8 mouse cellular contexts compared by ENCODE assay signal in genomic region chr17:75005281-75005684, GRCm38 (mm10). TPM values are rescaled to one million over a fixed set of nuclear protein-coding genes. Genes with fewer than 3 reads are reported as not detected.
A peak's percentile ranks its signal among the peaks of the same experiment; 100 is the strongest.
DNase-seq lines count a peak whose midpoint lies in the region; ATAC-seq and TF ChIP-seq lines count a peak whose summit lies in the region.

TSS of gene Ltbp1 (plus strand) at chr17:75005568.

- ATAC-seq in monocyte, adult 5-6 weeks (replicated peaks; ENCODE audit: insufficient number of reproducible peaks, low FRiP score, low TSS enrichment, poor library complexity, severe bottlenecking) = no peak

- no peak for TF ChIP-seq POLR2A in bone marrow macrophage, adult 2 months (IDR thresholded peaks at IDR 0.05; ENCODE audit: borderline replicate concordance, low read depth, low read length)

- peak within 1 kb of the TSS; percentile 55 for H3K4me3 ChIP-seq in bone marrow macrophage, adult 2 months (ENCODE audit: insufficient read depth, low read length)

- DNase-seq in NIH3T3 (ENCODE audit: low read depth) = peak; percentile 85
- DNase-seq in forelimb bud, embryonic 11.5 days (ENCODE audit: low read depth, low spot score) = peak; percentile 74
- peak; percentile 71 for DNase-seq in heart, postnatal 4 days
- DNase-seq in layer of hippocampus, adult 8-10 months (ENCODE audit: low spot score in 2 of 2) = peak; percentile 33 to 34
- DNase-seq in lung, postnatal 10 days = peak; percentile 73
- DNase-seq in retina, embryonic 14.5 days (ENCODE audit: low spot score) = peak; percentile 77

- no peak for TF ChIP-seq CTCF in bone marrow macrophage, adult 2 months (IDR thresholded peaks at IDR 0.05; ENCODE audit: low read depth, low read length)

- H3K27ac ChIP-seq in bone marrow macrophage, adult 2 months (ENCODE audit: insufficient read depth, low read depth, low read length) = no peak within 1 kb of the TSS

- no peaks in the 10 kb centered on the region for H3K4me1 ChIP-seq in bone marrow macrophage, adult 2 months (ENCODE audit: control insufficient read depth, insufficient read depth, low read length)

RNA-seq across cellular contexts. Expression of gene Ltbp1, which starts in this region (rescaled TPM):
- polyA plus RNA-seq in bone marrow macrophage, adult 2 months (2012; ENCODE audit: insufficient read depth, insufficient read length, missing spikeins) = 1.6 and 3.5 TPM in 2 replicates
- total RNA-seq in heart, postnatal 4 days (2021) = 10 to 100 TPM; 63.8 to 67.0 TPM
- total RNA-seq in layer of hippocampus, adult 8-10 months (2022) = 1 to 10 TPM; 5.7 to 9.0 (median 7.4) TPM
- 1.0 to 10.5 TPM in 2 of 3 replicates, not detected in the other for total RNA-seq in monocyte, adult 5-6 weeks (2017)

Comparison
In these comparisons a context has a peak if more than half of its experiments do, and no peak if none do; other contexts are left out.
1. DNase-seq: peak in every context shown above with its lines; median percentile 85 in NIH3T3; 77 in retina, embryonic 14.5 days; 74 in forelimb bud, embryonic 11.5 days; 73 in lung, postnatal 10 days; 71 in heart, postnatal 4 days; 34 in layer of hippocampus, adult 8-10 months.